Mouse (Mus musculus): ENCODE results near the gene Naaladl2.

- no peak for TF ChIP-seq GATA1 (IDR thresholded peaks at IDR 0.05; ENCODE audit: borderline replicate concordance, low read length)
- no peak for TF ChIP-seq FLI1 (IDR thresholded peaks at IDR 0.05; ENCODE audit: low read length)
These were observed 1064.3 kb downstream of the Naaladl2 start for GRCm38 (mm10) chr3:24079761-24080160.
